Comparison of ENCODE assay signal across 11 mouse cellular contexts in genomic region chr10:95643696-95644360, GRCm38 (mm10). TPM values are rescaled to one million over a fixed set of nuclear protein-coding genes. Genes with fewer than 3 reads are reported as not detected.
DNase-seq lines count a peak whose midpoint lies in the region; ATAC-seq lines count a peak whose summit lies in the region.
"Had no signal": no experiment of that assay in that cellular context is flagged by ENCODE, and none has a peak within 500 bp of the region (broad histone marks: within the 10 kb centered on the region; RNA-seq: fewer than 3 reads in every experiment).

No protein-coding gene starts in this region.

- no peaks in the 10 kb centered on the region for H3K36me3 ChIP-seq in kidney, embryonic 15.5 days
- no peaks in the 10 kb centered on the region for H3K36me3 ChIP-seq in hindbrain, embryonic 16.5 days (ENCODE audit: control insufficient read depth, insufficient read depth, low read length)

- H3K27me3 ChIP-seq in kidney, embryonic 15.5 days, result no peaks in the 10 kb centered on the region
- no peaks in the 10 kb centered on the region for H3K27me3 ChIP-seq in hindbrain, embryonic 16.5 days (replicated peaks; ENCODE audit: control insufficient read depth, insufficient read depth, low read length)

- no peaks in the 10 kb centered on the region for H3K9me3 ChIP-seq in kidney, embryonic 15.5 days (replicated peaks)
- H3K9me3 ChIP-seq in hindbrain, embryonic 16.5 days (ENCODE audit: control insufficient read depth, low read length), result no peaks in the 10 kb centered on the region

- peak overlapping the region; percentile 10; the same call in 1 of the 2 replicates for H3K27ac ChIP-seq in kidney, embryonic 15.5 days
- H3K27ac ChIP-seq in hindbrain, embryonic 16.5 days (ENCODE audit: low read depth, low read length), result no peak overlapping the region

- peak; percentile 22 for DNase-seq in gastrocnemius, postnatal 14 days
- DNase-seq in gastrocnemius, postnatal 36 days, result no peak
- peak; percentile 89 for DNase-seq in 3134 (ENCODE audit: extremely low read depth, insufficient read length, low spot score)
- peak; percentile 77 for DNase-seq in adrenal gland, postnatal 36 days
- DNase-seq in thymus, postnatal 0 days (ENCODE audit: low spot score), result no peak
- DNase-seq in right cerebral cortex, adult 2 months (ENCODE audit: low spot score in 2 of 2), result no peak
- DNase-seq: cerebellum, adult 11 months had no signal

- no peak overlapping the region for H3K9ac ChIP-seq in kidney, embryonic 15.5 days
- no peak overlapping the region for H3K9ac ChIP-seq in hindbrain, embryonic 16.5 days (ENCODE audit: low read depth, low read length)

- ATAC-seq in kidney, embryonic 15.5 days (replicated peaks; ENCODE audit: low FRiP score), result no peak
- no peak for ATAC-seq in hindbrain, embryonic 16.5 days
- ATAC-seq: forebrain, embryonic 16.5 days had no signal

- intact Hi-C loops in gastrocnemius, postnatal 14 days (cut with DNase I; ENCODE audit: low total_unique reads), result no loop called here
- intact Hi-C loops in gastrocnemius, postnatal 36 days (cut with DNase I), result no loop called here

- WGBS in kidney, embryonic 15.5 days, result 64% methylated on average over 6 of the region's 6 CpGs
- 73% methylated on average over 6 of the region's 6 CpGs for WGBS in hindbrain, embryonic 16.5 days

- no peak overlapping the region for H3K4me3 ChIP-seq in kidney, embryonic 15.5 days (replicated peaks)
- no peak overlapping the region for H3K4me3 ChIP-seq in hindbrain, embryonic 16.5 days (ENCODE audit: low read length)

- H3K4me2 ChIP-seq in kidney, embryonic 15.5 days, result no peak overlapping the region
- H3K4me2 ChIP-seq in hindbrain, embryonic 16.5 days (ENCODE audit: low read length), result no peak overlapping the region

- 0 out of 2 replicates have a peak, but pooled peaks cover 2% of the 10 kb centered on the region for H3K4me1 ChIP-seq in kidney, embryonic 15.5 days
- no peaks in the 10 kb centered on the region for H3K4me1 ChIP-seq in hindbrain, embryonic 16.5 days (ENCODE audit: control insufficient read depth, insufficient read depth, low read depth, low read length)

RNA-seq across cellular contexts. Expression of gene Anapc15-ps, which starts 29.4 kb away (rescaled TPM):
- not detected for total RNA-seq in gastrocnemius, postnatal 14 days (2021)
- total RNA-seq in gastrocnemius, postnatal 36 days (2021), result not detected
- total RNA-seq in adrenal gland, postnatal 36 days (2021), result not detected
- polyA plus RNA-seq in kidney, embryonic 15.5 days (2015; fragmentation: Nextera tagmentation; extraction: Ambion mirVana), result 0.47 TPM in 1 of 2 replicates, not detected in the other
- polyA plus RNA-seq in thymus, postnatal 0 days (2015; fragmentation: Nextera tagmentation; extraction: Ambion mirVana), result not detected in 2 replicates
- 0.95 TPM in 1 of 2 replicates, not detected in the other for polyA plus RNA-seq in hindbrain, embryonic 16.5 days (2015; fragmentation: Nextera tagmentation; extraction: Ambion mirVana)
- total RNA-seq: left cerebral cortex, postnatal 25 days had no signal
- polyA plus RNA-seq: forebrain, embryonic 16.5 days had no signal

Comparison
In these comparisons a context has a peak if more than half of its experiments do, and no peak if none do; other contexts are left out.
1. DNase-seq: peak in gastrocnemius, postnatal 14 days (single experiment), 3134 (single experiment) and adrenal gland, postnatal 36 days (2 of 2); none in gastrocnemius, postnatal 36 days (0 of 2), thymus, postnatal 0 days (single experiment) and right cerebral cortex, adult 2 months (0 of 2).